In genomic region chr13:14467517-14467916, GRCm38 (mm10) we compare ENCODE assay signal across 26 mouse cellular contexts. TPM values are rescaled to one million over a fixed set of nuclear protein-coding genes. Genes with fewer than 3 reads are reported as not detected.
DNase-seq lines count a peak whose midpoint lies in the region; ATAC-seq and TF ChIP-seq lines count a peak whose summit lies in the region.
"Had no signal": no experiment of that assay in that cellular context is flagged by ENCODE, and none has a peak within 500 bp of the region (broad histone marks: within the 10 kb centered on the region; RNA-seq: fewer than 3 reads in every experiment).

No protein-coding gene starts in this region.

- WGBS in hindbrain, embryonic 14.5 days, result 71% methylated on average over 3 of the region's 3 CpGs
- 80% methylated on average over 3 of the region's 3 CpGs for WGBS in hindbrain, embryonic 10.5 days
- WGBS in hindbrain, postnatal 0 days, result 71% methylated on average over 3 of the region's 3 CpGs
- 83% methylated on average over 3 of the region's 3 CpGs for WGBS in hindbrain, embryonic 11.5 days

- H3K4me2 ChIP-seq in hindbrain, embryonic 14.5 days (replicated peaks), result no peak overlapping the region
- H3K4me2 ChIP-seq in hindbrain, postnatal 0 days (ENCODE audit: low read depth, low read length), result no peak overlapping the region
- H3K4me2 ChIP-seq in hindbrain, embryonic 11.5 days (replicated peaks; ENCODE audit: low read depth, low read length), result no peak overlapping the region
- H3K4me2 ChIP-seq: embryonic facial prominence, embryonic 12.5 days; forebrain, embryonic 13.5 days; heart, embryonic 13.5 days had no signal

- no peak for DNase-seq in cerebellum, postnatal 14 days
- DNase-seq in hindbrain, embryonic 14.5 days (ENCODE audit: low spot score), result no peak
- no peak for DNase-seq in hindbrain, embryonic 10.5 days (ENCODE audit: low spot score)
- DNase-seq in hindbrain, postnatal 0 days (ENCODE audit: low spot score), result peak; percentile 16
- no peak for DNase-seq in hindbrain, embryonic 11.5 days (ENCODE audit: low spot score)
- peak; percentile 27 for DNase-seq in brain, adult 2 months (ENCODE audit: low read depth, low spot score)
- no peak for DNase-seq in gastrocnemius, adult 8-10 months (ENCODE audit: low spot score in 2 of 2)
- DNase-seq: adrenal gland, adult 8-10 months; adrenal gland, postnatal 25 days; cerebellum, adult 11-12 months; cerebellum, adult 8-10 months; cerebellum, postnatal 10 days; gastrocnemius, postnatal 14 days; heart, adult 18-20 months; heart, postnatal 14 days; heart, postnatal 4 days; kidney, adult 18-20 months; kidney, adult 9 months had no signal

- H3K9ac ChIP-seq in hindbrain, embryonic 14.5 days, result no peak overlapping the region
- H3K9ac ChIP-seq in hindbrain, postnatal 0 days (replicated peaks; ENCODE audit: low read length), result no peak overlapping the region
- no peak overlapping the region for H3K9ac ChIP-seq in hindbrain, embryonic 11.5 days (ENCODE audit: low read depth, low read length)
- H3K9ac ChIP-seq: embryonic facial prominence, embryonic 12.5 days; forebrain, embryonic 13.5 days; heart, embryonic 13.5 days had no signal

- H3K27me3 ChIP-seq in hindbrain, embryonic 14.5 days (ENCODE audit: control insufficient read depth, insufficient read depth, low read length), result no peaks in the 10 kb centered on the region
- H3K27me3 ChIP-seq in hindbrain, embryonic 10.5 days (ENCODE audit: insufficient read depth, poor library complexity, severe bottlenecking), result no peaks in the 10 kb centered on the region
- H3K27me3 ChIP-seq in hindbrain, postnatal 0 days (ENCODE audit: insufficient read depth, low read length), result no peaks in the 10 kb centered on the region
- H3K27me3 ChIP-seq in hindbrain, embryonic 11.5 days (ENCODE audit: control insufficient read depth, insufficient read depth, low read length), result no peaks in the 10 kb centered on the region
- H3K27me3 ChIP-seq: embryonic facial prominence, embryonic 12.5 days; forebrain, embryonic 13.5 days; heart, embryonic 13.5 days had no signal

- 0 out of 2 replicates have a peak overlapping the region, but pooled peaks have one; percentile 2 for H3K27ac ChIP-seq in hindbrain, embryonic 14.5 days
- no peak overlapping the region for H3K27ac ChIP-seq in hindbrain, embryonic 10.5 days
- H3K27ac ChIP-seq in hindbrain, postnatal 0 days, result no peak overlapping the region
- no peak overlapping the region for H3K27ac ChIP-seq in hindbrain, embryonic 11.5 days (ENCODE audit: low read depth, low read length)
- H3K27ac ChIP-seq: embryonic facial prominence, embryonic 12.5 days; forebrain, embryonic 10.5 days; forebrain, embryonic 13.5 days; heart, embryonic 13.5 days had no signal

- ATAC-seq in cerebellum, adult (ENCODE audit: insufficient number of reproducible peaks, low FRiP score, low TSS enrichment), result peak; percentile 40; the same call in 1 of the 2 replicates
- ATAC-seq in hindbrain, embryonic 14.5 days (ENCODE audit: low FRiP score), result peak; percentile 34; the same call in 1 of the 2 replicates
- ATAC-seq in hindbrain, postnatal 0 days, result peak; percentile 57
- no peak for ATAC-seq in hindbrain, embryonic 11.5 days (ENCODE audit: low FRiP score)
- ATAC-seq: activated CD4-positive, CD25-positive, alpha-beta regulatory T cell, adult 4 months; forebrain, embryonic 13.5 days; forebrain, embryonic 16.5 days; intestine, embryonic 16.5 days had no signal

- no peaks in the 10 kb centered on the region for H3K9me3 ChIP-seq in hindbrain, embryonic 14.5 days (ENCODE audit: control insufficient read depth, low read length)
- no peaks in the 10 kb centered on the region for H3K9me3 ChIP-seq in hindbrain, embryonic 10.5 days
- H3K9me3 ChIP-seq in hindbrain, postnatal 0 days (ENCODE audit: low read length), result no peaks in the 10 kb centered on the region
- H3K9me3 ChIP-seq in hindbrain, embryonic 11.5 days (ENCODE audit: control insufficient read depth, low read length), result no peaks in the 10 kb centered on the region
- H3K9me3 ChIP-seq: embryonic facial prominence, embryonic 12.5 days; forebrain, embryonic 10.5 days; forebrain, embryonic 13.5 days; heart, embryonic 13.5 days had no signal

- no peak for TF ChIP-seq CTCF in hindbrain, postnatal 0 days (IDR thresholded peaks at IDR 0.05; ENCODE audit: low read depth)

- no peaks in the 10 kb centered on the region for H3K36me3 ChIP-seq in hindbrain, embryonic 14.5 days (replicated peaks; ENCODE audit: control insufficient read depth, insufficient read depth)
- no peaks in the 10 kb centered on the region for H3K36me3 ChIP-seq in hindbrain, embryonic 10.5 days
- H3K36me3 ChIP-seq in hindbrain, postnatal 0 days (ENCODE audit: insufficient read depth, low read length), result no peaks in the 10 kb centered on the region
- H3K36me3 ChIP-seq in hindbrain, embryonic 11.5 days (ENCODE audit: control insufficient read depth, insufficient read depth, low read length), result no peaks in the 10 kb centered on the region
- H3K36me3 ChIP-seq: embryonic facial prominence, embryonic 12.5 days; forebrain, embryonic 10.5 days; heart, embryonic 13.5 days had no signal

- H3K4me3 ChIP-seq in hindbrain, embryonic 14.5 days (replicated peaks; ENCODE audit: low read length), result no peak overlapping the region
- H3K4me3 ChIP-seq in hindbrain, embryonic 10.5 days, result no peak overlapping the region
- no peak overlapping the region for H3K4me3 ChIP-seq in hindbrain, postnatal 0 days (ENCODE audit: low read length)
- no peak overlapping the region for H3K4me3 ChIP-seq in hindbrain, embryonic 11.5 days (ENCODE audit: low read depth, low read length)
- H3K4me3 ChIP-seq: embryonic facial prominence, embryonic 12.5 days; forebrain, embryonic 10.5 days; forebrain, embryonic 13.5 days; heart, embryonic 13.5 days had no signal

- H3K4me1 ChIP-seq in hindbrain, embryonic 14.5 days (replicated peaks; ENCODE audit: control insufficient read depth, insufficient read depth, low read length), result no peaks in the 10 kb centered on the region
- H3K4me1 ChIP-seq in hindbrain, embryonic 10.5 days (replicated peaks), result no peaks in the 10 kb centered on the region
- H3K4me1 ChIP-seq in hindbrain, postnatal 0 days (ENCODE audit: insufficient read depth, low read length), result no peaks in the 10 kb centered on the region
- no peaks in the 10 kb centered on the region for H3K4me1 ChIP-seq in hindbrain, embryonic 11.5 days (replicated peaks; ENCODE audit: control insufficient read depth, insufficient read depth, low read length)
- H3K4me1 ChIP-seq: embryonic facial prominence, embryonic 12.5 days; forebrain, embryonic 10.5 days; forebrain, embryonic 13.5 days; heart, embryonic 13.5 days had no signal

RNA-seq across cellular contexts. Expression of gene Hecw1, which starts 55.5 kb away (rescaled TPM):
- 42.6 and 48.7 TPM in 2 replicates for polyA plus RNA-seq in hindbrain, embryonic 14.5 days (2014; fragmentation: Nextera tagmentation; extraction: Ambion mirVana)
- 4.5 and 7.7 TPM in 2 replicates for polyA plus RNA-seq in hindbrain, embryonic 10.5 days (2016; fragmentation: Nextera tagmentation; extraction: Ambion mirVana)
- 95.3 and 114 TPM in 2 replicates for total RNA-seq in hindbrain, postnatal 0 days (2014; rRNA removed)
- 29.8 and 30.5 TPM in 2 replicates for polyA plus RNA-seq in hindbrain, postnatal 0 days (2015; fragmentation: Nextera tagmentation; extraction: Ambion mirVana)
- 11.2 and 12.8 TPM in 2 replicates for polyA plus RNA-seq in hindbrain, embryonic 11.5 days (2014; fragmentation: Nextera tagmentation; extraction: Ambion mirVana)
- under 1 TPM in 2 of 4 experiments, not detected in 2; 0.10 to 0.22 TPM for total RNA-seq in gastrocnemius, adult 8-10 months (2022)
- total RNA-seq: adrenal gland, postnatal 25 days had no signal

Comparison
In these comparisons a context has a peak if more than half of its experiments do, and no peak if none do; other contexts are left out.
1. DNase-seq: peak in hindbrain, postnatal 0 days (single experiment) and brain, adult 2 months (single experiment); none in cerebellum, postnatal 14 days (0 of 2), hindbrain, embryonic 14.5 days (single experiment), hindbrain, embryonic 10.5 days (single experiment), hindbrain, embryonic 11.5 days (single experiment) and gastrocnemius, adult 8-10 months (0 of 2).